Mouse (Mus musculus): ENCODE results near the gene Mb21d2.

Gene Mb21d2

GRCm38 (mm10) chr16:28928815-28929685, at the start of gene Mb21d2:
TSS of gene Mb21d2 (minus strand) at chr16:28929673.
- in situ Hi-C loops (cut with MboI; ENCODE audit: unreplicated experiment in 2 of 2): no loop called here

- in situ Hi-C loops (cut with MboI; ENCODE audit: unreplicated experiment in 2 of 2): no loop called here
These were observed 36.8 kb upstream of the Mb21d2 start for GRCm38 (mm10) chr16:28966236-28966635.

- in situ Hi-C loops (cut with MboI; ENCODE audit: unreplicated experiment in 2 of 2): no loop called here
These were observed 34.6 kb upstream of the Mb21d2 start for GRCm38 (mm10) chr16:28964048-28964447.

- in situ Hi-C loops (cut with MboI; ENCODE audit: unreplicated experiment in 2 of 2): no loop called here
These were observed 33.5 kb upstream of the Mb21d2 start for GRCm38 (mm10) chr16:28962987-28963386.

- in situ Hi-C loops (cut with MboI; ENCODE audit: unreplicated experiment in 2 of 2): no loop called here
These were observed 20.3 kb upstream of the Mb21d2 start for GRCm38 (mm10) chr16:28949810-28950209.

- in situ Hi-C loops (cut with MboI; ENCODE audit: unreplicated experiment in 2 of 2): no loop called here
These were observed 13.8 kb upstream of the Mb21d2 start for GRCm38 (mm10) chr16:28943254-28943653.

- in situ Hi-C loops (cut with MboI; ENCODE audit: unreplicated experiment in 2 of 2): no loop called here
These were observed 6.8 kb upstream of the Mb21d2 start for GRCm38 (mm10) chr16:28936181-28936792.

- in situ Hi-C loops (cut with MboI; ENCODE audit: unreplicated experiment in 2 of 2): no loop called here
These were observed 6.2 kb upstream of the Mb21d2 start for GRCm38 (mm10) chr16:28935701-28936100.

GRCm38 (mm10) chr16:28931213-28931612, 1.7 kb upstream of the Mb21d2 start:
- in situ Hi-C loops (cut with MboI; ENCODE audit: unreplicated experiment in 2 of 2): no loop called here

GRCm38 (mm10) chr16:28930426-28930825, 953 bp upstream of the Mb21d2 start:
- in situ Hi-C loops (cut with MboI; ENCODE audit: unreplicated experiment in 2 of 2): no loop called here

- in situ Hi-C loops (cut with MboI; ENCODE audit: unreplicated experiment in 2 of 2): no loop called here
These were observed 316 bp upstream of the Mb21d2 start for GRCm38 (mm10) chr16:28929686-28930291.

GRCm38 (mm10) chr16:28928466-28928814, 1.0 kb downstream of the Mb21d2 start:
- in situ Hi-C loops (cut with MboI; ENCODE audit: unreplicated experiment in 2 of 2): no loop called here

GRCm38 (mm10) chr16:28927381-28927780, 2.1 kb downstream of the Mb21d2 start:
- in situ Hi-C loops (cut with MboI; ENCODE audit: unreplicated experiment in 2 of 2): no loop called here

GRCm38 (mm10) chr16:28919320-28919885, 10.1 kb downstream of the Mb21d2 start:
- in situ Hi-C loops (cut with MboI; ENCODE audit: unreplicated experiment in 2 of 2): no loop called here

- in situ Hi-C loops (cut with MboI; ENCODE audit: unreplicated experiment in 2 of 2): no loop called here
These were observed 14.1 kb downstream of the Mb21d2 start for GRCm38 (mm10) chr16:28915362-28915761.

- in situ Hi-C loops (cut with MboI; ENCODE audit: unreplicated experiment in 2 of 2): no loop called here
These were observed 14.8 kb downstream of the Mb21d2 start for GRCm38 (mm10) chr16:28914709-28915108.

GRCm38 (mm10) chr16:28911414-28912050, 17.9 kb downstream of the Mb21d2 start:
- in situ Hi-C loops (cut with MboI; ENCODE audit: unreplicated experiment in 2 of 2): no loop called here

GRCm38 (mm10) chr16:28906370-28907275, 22.9 kb downstream of the Mb21d2 start:
- in situ Hi-C loops (cut with MboI; ENCODE audit: unreplicated experiment in 2 of 2): no loop called here

GRCm38 (mm10) chr16:28905567-28906289, 23.7 kb downstream of the Mb21d2 start:
- in situ Hi-C loops (cut with MboI; ENCODE audit: unreplicated experiment in 2 of 2): no loop called here
